Mouse (Mus musculus) kidney, embryonic 16.5 days (tissue): ENCODE results near the gene Tcl1b2. TPM values are rescaled to one million over a fixed set of nuclear protein-coding genes. Genes with fewer than 3 reads are reported as not detected.
"Not testable (repeated sequence)": the region's sequence is repeated elsewhere in the genome, so short reads cannot be mapped to it uniquely, and the experiment has no call there.

Experiments
- ATAC-seq: fragments of 200-750 bp; cut with Nextera tagmentation; 2 replicates; pipeline ENCODE4 v1.8.0; 2017; ENCODE audit warnings: moderate TSS enrichment; ENCODE audit not compliant: low FRiP score, low TSS enrichment
- H3K27ac ChIP-seq: fragments of 300-500 bp; sonication (generic); 2 replicates; pipeline ENCODE4 v1.5.1; 2014; ENCODE audit warnings: low read length
- H3K27me3 ChIP-seq: fragments of 300-500 bp; sonication (generic); 2 replicates; pipeline ENCODE4 v1.6.1; 2014; ENCODE audit warnings: low read length, control low read depth, mixed read lengths; ENCODE audit not compliant: insufficient read depth
- H3K36me3 ChIP-seq: fragments of 300-500 bp; sonication (generic); 2 replicates; pipeline ENCODE4 v1.6.1; 2014; ENCODE audit warnings: low read length, control low read depth, mixed read lengths; ENCODE audit not compliant: insufficient read depth
- H3K4me1 ChIP-seq: fragments of 300-500 bp; sonication (generic); 2 replicates; pipeline ENCODE4 v1.6.1; 2014; ENCODE audit warnings: low read length, control low read depth, mixed read lengths; ENCODE audit not compliant: insufficient read depth
- H3K4me2 ChIP-seq: fragments of 300-500 bp; sonication (generic); replicated peaks from 2 replicates; pipeline ENCODE4 v1.6.1; 2014; ENCODE audit warnings: low read depth, low read length
- H3K4me3 ChIP-seq: fragments of 300-500 bp; sonication (generic); 2 replicates; pipeline ENCODE4 v1.5.1; 2014; ENCODE audit warnings: mild to moderate bottlenecking, low read length
- H3K9ac ChIP-seq: fragments of 300-500 bp; sonication (generic); replicated peaks from 2 replicates; pipeline ENCODE4 v1.6.1; 2014; ENCODE audit warnings: low read length
- H3K9me3 ChIP-seq: fragments of 300-500 bp; sonication (generic); 2 replicates; pipeline ENCODE4 v1.6.1; 2016; ENCODE audit warnings: low read length, control low read depth
- WGBS: fragments of 180-500 bp; shearing (Covaris S2); extraction: QIAGEN DNeasy Blood & Tissue Kit; methylation state at CpG from one replicate; pipeline ENCODE4 v1.1.7; 2014; 5-methylcytosine and 5-hydroxymethylcytosine counted together
- polyA plus RNA-seq: library from polyadenylated mRNA; unstranded; fragments of >200 nt; fragmentation: Nextera tagmentation; extraction: Ambion mirVana; gene quantifications from 2 replicates; pipeline ENCODE4 v1.2.1, GENCODE M21; 2015

The Tcl1b2 gene
- polyA plus RNA-seq, 1 experiment from 2014 or later = not detected

DNA sequence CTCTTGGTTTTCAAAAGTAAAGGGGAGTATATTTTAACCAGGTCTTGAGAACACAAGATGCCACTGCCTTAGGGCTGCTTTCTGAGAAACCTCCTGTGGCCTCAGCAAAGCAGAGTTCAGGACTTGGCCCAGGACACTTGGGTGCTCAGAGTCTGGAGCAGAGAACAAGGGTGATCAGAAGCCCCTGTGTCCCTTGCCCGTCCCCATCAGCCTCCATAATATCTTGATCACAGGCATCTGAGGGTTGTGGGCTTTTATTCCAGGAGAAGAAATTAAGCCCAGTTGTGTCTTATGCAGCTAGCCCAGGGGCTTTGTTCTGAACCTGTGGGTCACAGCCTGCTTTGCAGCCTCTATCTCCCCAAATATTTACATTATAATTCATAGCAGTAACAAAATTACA lies 55.8 kb downstream of the Tcl1b2 start, which contains the start of gene Tcl1b4:
TSS of gene Tcl1b4 (plus strand) at position 301 of the 400 bp plus-strand sequence.
- not testable (repeated sequence) for H3K27ac ChIP-seq, H3K27me3 ChIP-seq, H3K9me3 ChIP-seq, H3K36me3 ChIP-seq, ATAC-seq, H3K4me3 ChIP-seq, H3K4me1 ChIP-seq, H3K9ac ChIP-seq, H3K4me2 ChIP-seq
- WGBS = 73% methylated on average over 1 of the region's 1 CpGs

Other genes starting within 250 kb of the Tcl1b2 start
- gene Syne3, start 136.2 kb upstream of the Tcl1b2 start, polyA plus RNA-seq = 0.51 and 1.1 TPM in 2 replicates
- gene Glrx5, start 113.3 kb upstream of the Tcl1b2 start, polyA plus RNA-seq = 162 and 174 TPM in 2 replicates
- gene Tcl1b1, start 13.7 kb downstream of the Tcl1b2 start, polyA plus RNA-seq = not detected in 2 replicates
- gene Tcl1b5, start 30.3 kb downstream of the Tcl1b2 start, polyA plus RNA-seq = not detected in 2 replicates
- not detected in 2 replicates for gene Tcl1b3, start 45.0 kb downstream of the Tcl1b2 start, polyA plus RNA-seq
- not detected in 2 replicates for gene Tcl1b4, start 55.9 kb downstream of the Tcl1b2 start, polyA plus RNA-seq
- not detected in 2 replicates for gene Tcl1, start 76.8 kb downstream of the Tcl1b2 start, polyA plus RNA-seq
- 0.05 TPM in 1 of 2 replicates, not detected in the other for gene Tunar, start 187.9 kb downstream of the Tcl1b2 start, polyA plus RNA-seq